Mouse (Mus musculus) G1E (cell line): ENCODE data around the gene Papola.

Source experiments
- CTCF ChIP-seq: IDR thresholded peaks from 2 replicates; pipeline ENCODE4 v1.5.1; 2012; ENCODE audit warnings: low read depth, low read length, inconsistent platforms, mixed read lengths
- GATA1 ChIP-seq: IDR thresholded peaks from 2 replicates; pipeline ENCODE4 v1.6.1; 2012; ENCODE audit warnings: borderline replicate concordance, low read length, inconsistent platforms, mixed read lengths
- POLR2AphosphoS5 ChIP-seq: IDR thresholded peaks from 2 replicates; pipeline ENCODE4 v1.6.1; 2012; ENCODE audit warnings: low read depth, low read length, inconsistent platforms; ENCODE audit not compliant: insufficient replicate concordance
- TAL1 ChIP-seq: conservative IDR thresholded peaks from 2 replicates; pipeline ENCODE4 v1.6.1; 2012; ENCODE audit warnings: low read depth, low read length, inconsistent platforms, mixed read lengths

DNA sequence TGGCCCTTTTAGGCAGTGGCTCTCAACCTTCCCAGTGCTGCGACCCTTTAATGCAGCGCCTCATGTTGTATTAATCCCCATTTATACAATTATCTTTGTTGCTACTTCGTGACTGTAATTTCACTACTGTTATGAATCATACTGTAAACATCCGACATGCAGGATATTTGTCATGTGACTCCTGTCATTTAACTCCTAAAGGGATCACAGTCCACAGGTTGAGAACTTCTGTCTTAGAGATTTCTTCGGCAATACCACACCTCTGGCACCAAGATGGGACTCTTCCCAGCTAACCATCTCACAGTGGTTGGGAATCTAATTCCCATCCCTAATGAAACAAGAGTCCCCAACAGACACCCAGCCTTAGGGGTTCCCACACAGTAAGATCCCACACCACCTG lies 36.4 kb upstream of the Papola start:
- no peak for TF ChIP-seq CTCF
- TF ChIP-seq GATA1 = no peak
- no peak for TF ChIP-seq POLR2AphosphoS5
- TF ChIP-seq TAL1 = no peak
